In genomic region chr6:56902606-56903520, GRCm38 (mm10) we compare ENCODE assay signal across 11 mouse cellular contexts. TPM values are rescaled to one million over a fixed set of nuclear protein-coding genes. Genes with fewer than 3 reads are reported as not detected.
DNase-seq lines count a peak whose midpoint lies in the region.
"Had no signal": no experiment of that assay in that cellular context is flagged by ENCODE, and none has a peak within 500 bp of the region (broad histone marks: within the 10 kb centered on the region; RNA-seq: fewer than 3 reads in every experiment).

No protein-coding gene starts in this region.

- no peak overlapping the region for H3K4me3 ChIP-seq in macrophage (ENCODE audit: inconsistent target)
- H3K4me3 ChIP-seq: midbrain, embryonic 12.5 days had no signal

- DNase-seq in heart, adult 11 months: peak; percentile 88
- no peak for DNase-seq in heart, postnatal 25 days (ENCODE audit: low spot score)
- peak; percentile 31 for DNase-seq in thymus, postnatal 4 days
- DNase-seq in thymus, adult 18-20 months: no peak
- DNase-seq in embryo, embryonic 11 days: no peak
- no peak for DNase-seq in left cerebral cortex, adult 9 months (ENCODE audit: low spot score in 2 of 2)
- DNase-seq in kidney, postnatal 36 days: no peak
- DNase-seq: gastrocnemius, postnatal 14 days; right cerebral cortex, postnatal 14 days had no signal

- no peaks in the 10 kb centered on the region for H3K36me3 ChIP-seq in macrophage (ENCODE audit: inconsistent target)
- H3K36me3 ChIP-seq: midbrain, embryonic 12.5 days had no signal

- WGBS in macrophage (ENCODE audit: missing documents): over 99% methylated on average over 7 of the region's 7 CpGs

- H3K79me2 ChIP-seq in macrophage (ENCODE audit: inconsistent target): peaks cover 87% of the 10 kb centered on the region

- 0 out of 2 replicates have a peak overlapping the region, but pooled peaks have one; percentile 51 for H3K27ac ChIP-seq in macrophage
- H3K27ac ChIP-seq: midbrain, embryonic 12.5 days had no signal

- intact Hi-C loops in heart, postnatal 25 days (cut with DNase I): loop anchor here (1.0 kb wide), 1 partner anchor 93 kb away; no protein-coding TSS in a partner anchor

RNA-seq across cellular contexts. Expression of gene Nt5c3, which starts 20.9 kb away (rescaled TPM):
- total RNA-seq in heart, postnatal 25 days (2021): 10 to 100 TPM; 67.5 to 75.9 TPM
- total RNA-seq in macrophage (2018; cell fraction: chromatin; rRNA removed): 100 to 1,000 TPM in 16 of 26 experiments, 10 to 100 TPM in 10; 28.9 to 487 (median 190) TPM
- total RNA-seq in macrophage (2018; cell fraction: cytosol; rRNA removed): 100 to 1,000 TPM in 14 of 26 experiments, 10 to 100 TPM in 12; 32.6 to 270 (median 145) TPM
- total RNA-seq in macrophage (2018; cell fraction: nucleus; rRNA removed): 100 to 1,000 TPM in 17 of 26 experiments, 10 to 100 TPM in 9; 31.6 to 616 (median 209) TPM
- polyA plus RNA-seq in macrophage (2018): 31.1 to 84.1 TPM (median 31.6 TPM) in 3 replicates

RNA-seq across cellular contexts. Expression of gene Vmn1r4, which starts 21.0 kb away (rescaled TPM):
- total RNA-seq in heart, postnatal 25 days (2021): under 1 TPM in 1 of 2 experiments, not detected in 1; 0.21 TPM
- 1 to 10 TPM in 1 of 26 experiments, under 1 TPM in 17, not detected in 8; 0.37 to 1.1 (median 0.59) TPM for total RNA-seq in macrophage (2018; cell fraction: chromatin; rRNA removed)
- total RNA-seq in macrophage (2018; cell fraction: cytosol; rRNA removed): under 1 TPM in 14 of 26 experiments, not detected in 12; 0.05 to 0.19 (median 0.10) TPM
- total RNA-seq in macrophage (2018; cell fraction: nucleus; rRNA removed): 1 to 10 TPM in 4 of 26 experiments, under 1 TPM in 18, not detected in 4; 0.32 to 1.3 (median 0.61) TPM
- 0.09 to 0.11 TPM in 2 of 3 replicates, not detected in the other for polyA plus RNA-seq in macrophage (2018)

Comparison
In these comparisons a context has a peak if more than half of its experiments do, and no peak if none do; other contexts are left out.
1. DNase-seq: peak in heart, adult 11 months (single experiment) and thymus, postnatal 4 days (single experiment); none in heart, postnatal 25 days (single experiment), thymus, adult 18-20 months (0 of 2), embryo, embryonic 11 days (single experiment), left cerebral cortex, adult 9 months (0 of 2) and kidney, postnatal 36 days (0 of 2).